Mouse (Mus musculus): ENCODE data around the gene Gm13271.
"Not testable (repeated sequence)": the region's sequence is repeated elsewhere in the genome, so short reads cannot be mapped to it uniquely, and the experiment has no call there.

- TF ChIP-seq CTCF, EP300 (IDR thresholded peaks at IDR 0.05): not testable (repeated sequence)
Measured at GRCm38 (mm10) chr4:88756581-88757513, 2.2 kb downstream of the Gm13271 start.

Measured in lung, postnatal 0 days (tissue).